28 mouse cellular contexts compared by ENCODE assay signal in genomic region chr4:22153620-22154019, GRCm38 (mm10).
DNase-seq lines count a peak whose midpoint lies in the region; ATAC-seq and TF ChIP-seq lines count a peak whose summit lies in the region.
"Had no signal": no experiment of that assay in that cellular context is flagged by ENCODE, and none has a peak within 500 bp of the region (broad histone marks: within the 10 kb centered on the region; RNA-seq: fewer than 3 reads in every experiment).

No protein-coding gene starts in this region.

- no peak overlapping the region for H3K9ac ChIP-seq in forebrain, embryonic 13.5 days
- no peak overlapping the region for H3K9ac ChIP-seq in forebrain, embryonic 15.5 days (replicated peaks)
- no peak overlapping the region for H3K9ac ChIP-seq in midbrain, embryonic 14.5 days (replicated peaks; ENCODE audit: low read length)
- no peak overlapping the region for H3K9ac ChIP-seq in midbrain, postnatal 0 days (replicated peaks; ENCODE audit: low read length, poor library complexity, severe bottlenecking)
- H3K9ac ChIP-seq: embryonic facial prominence, embryonic 13.5 days; heart, embryonic 13.5 days; hindbrain, embryonic 14.5 days had no signal

- no peak overlapping the region for H3K4me2 ChIP-seq in forebrain, embryonic 13.5 days
- H3K4me2 ChIP-seq in forebrain, embryonic 15.5 days (replicated peaks): no peak overlapping the region
- no peak overlapping the region for H3K4me2 ChIP-seq in midbrain, embryonic 14.5 days (ENCODE audit: low read length)
- no peak overlapping the region for H3K4me2 ChIP-seq in midbrain, postnatal 0 days (ENCODE audit: low read depth, low read length, poor library complexity, severe bottlenecking)
- H3K4me2 ChIP-seq: embryonic facial prominence, embryonic 13.5 days; heart, embryonic 13.5 days; hindbrain, embryonic 14.5 days had no signal

- ATAC-seq in forebrain, embryonic 13.5 days: peak; percentile 41; the same call in 1 of the 2 replicates
- no peak for ATAC-seq in forebrain, embryonic 15.5 days (replicated peaks)
- no peak for ATAC-seq in midbrain, embryonic 14.5 days (ENCODE audit: low FRiP score, low TSS enrichment)
- 0 out of 2 replicates have a peak, but pooled peaks have one; percentile 18 for ATAC-seq in midbrain, postnatal 0 days (ENCODE audit: low FRiP score)
- ATAC-seq: forebrain, embryonic 16.5 days; inflammation-experienced regulatory T-cells, adult 6 months; intestine, embryonic 16.5 days; Patski had no signal

- no peak for TF ChIP-seq CTCF in midbrain, postnatal 0 days (IDR thresholded peaks at IDR 0.05)

- 0 out of 2 replicates have a peak, but pooled peaks cover 4% of the 10 kb centered on the region for H3K4me1 ChIP-seq in forebrain, embryonic 13.5 days
- 0 out of 2 replicates have a peak, but pooled peaks cover 8% of the 10 kb centered on the region for H3K4me1 ChIP-seq in forebrain, embryonic 15.5 days
- peaks cover 15% of the 10 kb centered on the region; the same call in 1 of the 2 replicates for H3K4me1 ChIP-seq in midbrain, embryonic 14.5 days (ENCODE audit: control insufficient read depth, insufficient read depth, low read length)
- peaks cover 13% of the 10 kb centered on the region for H3K4me1 ChIP-seq in midbrain, embryonic 10.5 days
- H3K4me1 ChIP-seq in midbrain, postnatal 0 days (ENCODE audit: insufficient read depth, low read length): peaks cover 11% of the 10 kb centered on the region
- H3K4me1 ChIP-seq: embryonic facial prominence, embryonic 10.5 days; embryonic facial prominence, embryonic 13.5 days had no signal

- DNase-seq in midbrain, embryonic 14.5 days: peak; percentile 30
- DNase-seq in midbrain, embryonic 10.5 days (ENCODE audit: low spot score): no peak
- DNase-seq in midbrain, postnatal 0 days (ENCODE audit: low spot score): no peak
- no peak for DNase-seq in spleen, postnatal 36 days (ENCODE audit: low spot score in 2 of 2)
- DNase-seq: adrenal gland, adult 2 months; adrenal gland, postnatal 14 days; cerebellum, adult 11-12 months; cerebellum, adult 8-10 months; cerebellum, postnatal 14 days; gastrocnemius, postnatal 10 days; gastrocnemius, postnatal 36 days; heart, adult 2 months; heart, postnatal 14 days; heart, postnatal 4 days had no signal

- no peaks in the 10 kb centered on the region for H3K9me3 ChIP-seq in forebrain, embryonic 13.5 days (replicated peaks)
- no peaks in the 10 kb centered on the region for H3K9me3 ChIP-seq in forebrain, embryonic 15.5 days
- no peaks in the 10 kb centered on the region for H3K9me3 ChIP-seq in midbrain, embryonic 14.5 days (ENCODE audit: control insufficient read depth, low read length)
- no peaks in the 10 kb centered on the region for H3K9me3 ChIP-seq in midbrain, embryonic 10.5 days (replicated peaks)
- H3K9me3 ChIP-seq in midbrain, postnatal 0 days (ENCODE audit: low read length): no peaks in the 10 kb centered on the region
- H3K9me3 ChIP-seq: embryonic facial prominence, embryonic 10.5 days; embryonic facial prominence, embryonic 13.5 days; G1E; heart, embryonic 10.5 days; heart, embryonic 13.5 days had no signal

- H3K36me3 ChIP-seq in forebrain, embryonic 13.5 days (ENCODE audit: poor library complexity, severe bottlenecking): no peaks in the 10 kb centered on the region
- no peaks in the 10 kb centered on the region for H3K36me3 ChIP-seq in forebrain, embryonic 15.5 days
- no peaks in the 10 kb centered on the region for H3K36me3 ChIP-seq in midbrain, embryonic 14.5 days (ENCODE audit: control insufficient read depth, insufficient read depth, low read length)
- H3K36me3 ChIP-seq in midbrain, embryonic 10.5 days: no peaks in the 10 kb centered on the region
- H3K36me3 ChIP-seq in midbrain, postnatal 0 days (ENCODE audit: insufficient read depth, low read length): no peaks in the 10 kb centered on the region
- H3K36me3 ChIP-seq: embryonic facial prominence, embryonic 10.5 days; embryonic facial prominence, embryonic 13.5 days; G1E; heart, embryonic 10.5 days; heart, embryonic 13.5 days had no signal

- H3K4me3 ChIP-seq in forebrain, embryonic 13.5 days: no peak overlapping the region
- no peak overlapping the region for H3K4me3 ChIP-seq in forebrain, embryonic 15.5 days
- no peak overlapping the region for H3K4me3 ChIP-seq in midbrain, embryonic 14.5 days (replicated peaks; ENCODE audit: low read depth, low read length)
- no peak overlapping the region for H3K4me3 ChIP-seq in midbrain, embryonic 10.5 days
- H3K4me3 ChIP-seq in midbrain, postnatal 0 days (ENCODE audit: low read depth, low read length): no peak overlapping the region
- H3K4me3 ChIP-seq: embryonic facial prominence, embryonic 10.5 days; embryonic facial prominence, embryonic 13.5 days; erythroblast, embryonic 14.5 days; heart, adult 2 months; heart, embryonic 10.5 days; heart, embryonic 13.5 days had no signal

- WGBS in forebrain, embryonic 13.5 days: 66% methylated on average over 6 of the region's 6 CpGs
- WGBS in forebrain, embryonic 15.5 days: 70% methylated on average over 6 of the region's 6 CpGs
- 54% methylated on average over 6 of the region's 6 CpGs for WGBS in midbrain, embryonic 14.5 days
- 72% methylated on average over 6 of the region's 6 CpGs for WGBS in midbrain, embryonic 10.5 days
- WGBS in midbrain, postnatal 0 days: 36% methylated on average over 6 of the region's 6 CpGs

- 0 out of 2 replicates have a peak, but pooled peaks cover 10% of the 10 kb centered on the region for H3K27me3 ChIP-seq in forebrain, embryonic 13.5 days
- no peaks in the 10 kb centered on the region for H3K27me3 ChIP-seq in forebrain, embryonic 15.5 days
- no peaks in the 10 kb centered on the region for H3K27me3 ChIP-seq in midbrain, embryonic 14.5 days (ENCODE audit: control insufficient read depth, insufficient read depth, low read length)
- peaks cover 18% of the 10 kb centered on the region for H3K27me3 ChIP-seq in midbrain, embryonic 10.5 days (ENCODE audit: low read depth, poor library complexity, severe bottlenecking)
- no peaks in the 10 kb centered on the region for H3K27me3 ChIP-seq in midbrain, postnatal 0 days (ENCODE audit: insufficient read depth, low read length)

- H3K27ac ChIP-seq in forebrain, embryonic 13.5 days: no peak overlapping the region
- no peak overlapping the region for H3K27ac ChIP-seq in forebrain, embryonic 15.5 days (replicated peaks)
- H3K27ac ChIP-seq in midbrain, embryonic 14.5 days (replicated peaks; ENCODE audit: low read depth, low read length): no peak overlapping the region
- H3K27ac ChIP-seq in midbrain, embryonic 10.5 days (replicated peaks): no peak overlapping the region
- H3K27ac ChIP-seq in midbrain, postnatal 0 days (ENCODE audit: low read depth, low read length): no peak overlapping the region
- H3K27ac ChIP-seq: embryonic facial prominence, embryonic 10.5 days; embryonic facial prominence, embryonic 13.5 days; heart, adult 2 months; heart, embryonic 10.5 days; heart, embryonic 13.5 days; hindbrain, embryonic 14.5 days; hindbrain, postnatal 0 days had no signal

Comparison
In these comparisons a context has a peak if more than half of its experiments do, and no peak if none do; other contexts are left out.
1. ATAC-seq: peak in forebrain, embryonic 13.5 days (single experiment) and midbrain, postnatal 0 days (single experiment); none in forebrain, embryonic 15.5 days (single experiment) and midbrain, embryonic 14.5 days (single experiment).